Mouse (Mus musculus) adrenal gland, postnatal 14 days (tissue): ENCODE data around the gene Bcas1. TPM values are rescaled to one million over a fixed set of nuclear protein-coding genes. Genes with fewer than 3 reads are reported as not detected.

ENCODE experiments used
- DNase-seq: peaks from one replicate; pipeline ENCODE4 v3.0.0; 2021; ENCODE audit warnings: mixed read lengths
- total RNA-seq: library from RNA; stranded (reverse); gene quantifications from 2 replicates; pipeline ENCODE4 v1.2.3, GENCODE M21; 2021

The Bcas1 gene
- total RNA-seq, 1 experiment from 2014 or later = 0.30 TPM

DNA sequence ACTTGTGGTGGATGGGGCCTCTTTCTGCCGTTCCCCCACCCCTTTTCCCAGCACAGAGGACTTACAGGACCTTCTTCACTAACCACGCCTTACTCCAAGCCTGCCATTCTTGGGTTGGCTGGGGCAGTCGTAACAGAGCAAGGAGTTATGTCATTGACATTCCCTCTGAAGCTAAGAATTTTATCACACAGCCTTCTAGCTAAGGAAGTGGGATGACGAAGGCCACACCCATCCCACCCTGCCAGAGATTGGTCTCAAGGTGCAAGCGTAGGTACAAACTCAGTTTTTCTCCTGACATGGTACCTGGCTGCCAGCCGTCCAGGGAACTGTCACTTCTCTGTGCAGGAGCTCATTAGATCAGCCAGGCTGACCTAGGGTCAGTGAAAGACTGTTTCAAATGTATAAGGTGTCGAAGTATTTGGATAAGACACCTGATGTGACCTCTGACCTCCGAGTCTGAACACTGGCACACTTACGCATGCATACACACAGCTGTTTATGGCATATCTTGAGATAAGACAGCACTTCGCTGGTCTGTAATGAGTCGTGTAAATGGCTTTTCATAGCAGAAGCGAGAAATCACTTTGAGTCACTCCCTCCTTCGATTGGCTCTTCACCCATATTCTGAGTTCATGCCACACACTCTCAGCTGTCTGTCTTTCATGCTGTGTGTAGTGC lies 117.2 kb downstream of the Bcas1 start:
- DNase-seq = no peak

DNA sequence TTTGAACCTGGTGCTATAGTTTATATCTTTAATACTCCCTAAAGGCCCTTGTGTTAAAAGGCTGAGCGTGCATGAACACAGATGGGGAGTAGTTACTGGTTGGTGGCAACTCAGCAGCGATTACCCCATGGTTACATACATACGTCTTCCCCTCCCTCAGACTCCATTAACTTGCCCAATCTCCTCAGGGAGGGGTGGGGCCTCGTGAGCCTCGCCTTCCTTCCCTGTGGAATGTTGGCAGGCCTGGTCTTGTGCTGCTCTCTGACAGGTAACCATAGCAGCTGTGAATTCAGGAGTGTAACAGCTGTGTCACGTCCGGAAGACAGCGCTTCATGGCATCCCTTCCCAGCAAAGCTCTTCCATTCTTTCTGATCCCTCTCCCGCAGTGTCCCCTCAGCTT lies 118.7 kb downstream of the Bcas1 start:
- DNase-seq = no peak

DNA sequence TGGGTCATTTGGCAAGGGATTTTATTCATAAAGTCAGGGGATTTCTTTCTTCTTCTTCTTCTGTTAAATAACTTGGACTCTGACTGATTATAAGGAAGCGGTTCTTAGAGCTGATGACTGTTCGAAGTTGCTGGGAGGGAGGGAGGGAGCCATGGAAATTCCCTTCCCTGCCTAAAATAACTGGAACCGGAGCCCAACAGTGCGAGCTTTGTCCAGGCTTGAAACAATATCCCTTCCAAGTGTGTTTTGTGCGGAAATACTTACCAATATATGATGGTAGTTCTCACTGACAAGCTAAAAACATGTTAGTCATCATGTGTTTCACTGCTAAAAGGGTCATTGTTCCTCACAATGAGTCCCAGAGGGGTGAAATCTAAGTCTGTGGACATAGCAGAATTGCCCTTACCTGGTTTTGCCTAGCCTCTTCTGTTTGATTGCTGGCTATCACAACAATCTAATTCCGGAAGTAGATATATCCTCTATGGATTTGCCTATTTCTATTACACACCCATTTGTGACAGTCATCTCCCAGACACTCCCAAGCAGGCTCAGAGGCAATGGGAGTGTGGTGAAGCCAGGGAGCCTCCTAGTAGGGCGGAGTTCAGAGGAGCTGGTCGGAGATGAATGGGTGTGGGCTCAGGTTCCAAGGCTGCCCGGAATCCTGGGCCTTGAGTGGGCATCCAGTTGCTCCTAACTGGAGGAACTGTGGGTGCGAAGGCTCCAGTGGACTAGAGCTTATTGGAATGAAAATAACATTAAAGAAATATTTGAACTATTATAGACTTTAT lies 119.4 kb downstream of the Bcas1 start:
- DNase-seq = no peak

DNA sequence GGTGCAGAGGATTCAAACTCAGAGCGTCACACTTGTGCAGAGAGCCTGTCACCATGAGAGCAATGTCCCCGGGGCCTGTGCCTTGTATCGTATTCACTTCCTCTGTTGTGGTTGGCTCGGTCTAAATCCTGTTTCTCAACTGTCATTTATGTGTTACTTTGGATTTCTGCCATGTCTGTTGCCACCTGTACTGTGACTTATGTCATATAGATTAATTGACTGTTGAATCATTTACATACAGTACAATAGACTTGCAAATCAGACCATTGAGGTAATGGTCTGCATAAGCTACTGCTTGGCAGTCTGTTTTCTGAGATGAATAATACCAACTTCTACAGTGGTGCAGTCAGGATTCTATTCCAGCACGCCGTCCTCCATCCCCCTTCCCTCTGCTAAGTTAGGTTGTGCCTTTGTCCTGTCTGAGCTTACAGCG lies 120.0 kb downstream of the Bcas1 start:
- DNase-seq = no peak

DNA sequence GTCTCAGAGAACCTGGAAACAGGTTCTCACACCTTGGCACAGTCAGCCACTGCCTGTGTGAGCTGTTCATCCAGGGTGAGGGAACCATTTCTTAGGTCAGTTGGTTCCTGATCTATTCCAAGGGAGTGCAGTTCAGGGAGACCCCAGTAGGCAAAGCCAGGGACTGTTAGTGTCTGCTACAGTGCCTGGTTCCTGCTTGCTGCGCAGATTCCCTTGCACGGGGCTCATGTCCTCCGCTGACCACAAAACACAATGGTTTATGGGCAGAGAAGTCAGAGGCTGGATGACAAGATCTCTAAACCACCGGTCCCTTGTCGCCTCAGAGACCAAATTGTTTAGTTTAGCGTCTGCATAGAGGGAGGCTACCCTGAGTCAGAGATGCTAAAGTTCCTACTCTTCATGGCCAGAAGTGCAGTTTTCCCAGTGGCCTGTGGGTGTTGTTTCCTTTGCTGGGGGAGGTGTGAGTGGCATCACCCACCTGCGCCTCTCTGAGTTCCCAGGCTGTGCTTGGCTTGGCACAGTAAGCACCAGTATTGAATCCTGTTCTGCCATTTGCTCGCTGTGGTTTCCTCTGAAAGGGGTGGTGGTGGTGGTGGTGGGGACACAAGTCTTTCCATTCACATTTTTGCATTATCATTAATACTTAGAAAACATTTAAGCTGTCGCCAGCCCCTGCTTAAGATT lies 120.9 kb downstream of the Bcas1 start:
- no peak for DNase-seq

DNA sequence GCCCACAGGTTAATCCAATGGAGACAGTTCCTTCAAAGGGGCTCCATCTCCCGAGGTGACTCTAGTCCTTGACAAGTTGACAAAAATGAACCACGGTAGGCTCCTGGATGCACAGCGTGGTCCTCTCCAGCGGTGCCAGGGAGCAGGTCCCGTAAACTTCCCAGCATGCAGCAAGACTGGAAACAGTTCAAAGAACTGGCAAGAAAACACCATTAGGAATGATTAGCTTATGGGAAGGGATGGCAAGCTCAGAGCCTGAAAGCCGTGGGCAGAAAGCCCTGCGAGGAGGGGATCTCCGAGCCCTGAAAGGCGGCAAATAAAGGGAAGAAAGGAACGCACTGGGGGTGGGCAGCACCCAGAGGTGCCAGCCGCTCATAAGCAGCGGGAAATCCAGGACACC lies 122.9 kb downstream of the Bcas1 start:
- DNase-seq = no peak

GRCm38 (mm10) chr2:170303595-170303994 lies 124.0 kb downstream of the Bcas1 start:
- DNase-seq = no peak

- peak; percentile 14 for DNase-seq
Measured at GRCm38 (mm10) chr2:170302825-170303224, 124.8 kb downstream of the Bcas1 start.

Other genes starting within 250 kb of the Bcas1 start
- gene Pfdn4, start 68.6 kb upstream of the Bcas1 start, total RNA-seq = 19.4 and 24.1 TPM in 2 replicates
- not detected in 2 replicates for gene Cyp24a1, start 69.3 kb upstream of the Bcas1 start, total RNA-seq
- gene 4930470P17Rik, start 174.2 kb upstream of the Bcas1 start, total RNA-seq = not detected in 2 replicates